ENCODE assay signal across 29 mouse cellular contexts in genomic region chr6:121058039-121058438, GRCm38 (mm10).
A peak's percentile ranks its signal among the peaks of the same experiment; 100 is the strongest.
DNase-seq lines count a peak whose midpoint lies in the region; ATAC-seq and TF ChIP-seq lines count a peak whose summit lies in the region.
"Had no signal": no experiment of that assay in that cellular context is flagged by ENCODE, and none has a peak within 500 bp of the region (broad histone marks: within the 10 kb centered on the region; RNA-seq: fewer than 3 reads in every experiment).

No protein-coding gene starts in this region.

- no peak overlapping the region for H3K9ac ChIP-seq in lung, embryonic 16.5 days (ENCODE audit: low read length)
- no peak overlapping the region for H3K9ac ChIP-seq in midbrain, postnatal 0 days (replicated peaks; ENCODE audit: low read length, poor library complexity, severe bottlenecking)
- H3K9ac ChIP-seq: heart, embryonic 13.5 days; hindbrain, embryonic 14.5 days; limb, embryonic 15.5 days; liver, embryonic 15.5 days; neural tube, embryonic 12.5 days had no signal

- ATAC-seq in lung, embryonic 16.5 days (ENCODE audit: low read depth): no peak
- no peak for ATAC-seq in midbrain, postnatal 0 days (ENCODE audit: low FRiP score)
- ATAC-seq: forebrain, embryonic 16.5 days; inflammation-experienced regulatory T-cells, adult 6 months had no signal

- no peak for TF ChIP-seq CTCF in gastrocnemius, adult 2 months (IDR thresholded peaks at IDR 0.05)
- TF ChIP-seq CTCF in midbrain, postnatal 0 days (IDR thresholded peaks at IDR 0.05): no peak

- peak overlapping the region; percentile 77 for H3K27ac ChIP-seq in gastrocnemius, adult 2 months
- peak overlapping the region; percentile 69 for H3K27ac ChIP-seq in lung, embryonic 16.5 days (ENCODE audit: low read length)
- H3K27ac ChIP-seq in midbrain, postnatal 0 days (ENCODE audit: low read depth, low read length): no peak overlapping the region
- H3K27ac ChIP-seq: hindbrain, embryonic 14.5 days; limb, embryonic 10.5 days; limb, embryonic 15.5 days; liver, embryonic 15.5 days; neural tube, embryonic 12.5 days; stomach, postnatal 0 days had no signal

- H3K27me3 ChIP-seq in lung, embryonic 16.5 days (ENCODE audit: control insufficient read depth, insufficient read depth, low read depth, low read length): no peaks in the 10 kb centered on the region
- H3K27me3 ChIP-seq in midbrain, postnatal 0 days (ENCODE audit: insufficient read depth, low read length): no peaks in the 10 kb centered on the region
- H3K27me3 ChIP-seq: CH12.LX; heart, embryonic 13.5 days; limb, embryonic 15.5 days; liver, embryonic 15.5 days; neural tube, embryonic 12.5 days had no signal

- no peaks in the 10 kb centered on the region for H3K9me3 ChIP-seq in lung, embryonic 16.5 days (ENCODE audit: control insufficient read depth, low read length)
- no peaks in the 10 kb centered on the region for H3K9me3 ChIP-seq in midbrain, postnatal 0 days (ENCODE audit: low read length)
- H3K9me3 ChIP-seq: heart, embryonic 13.5 days; limb, embryonic 10.5 days; limb, embryonic 15.5 days; liver, embryonic 15.5 days; neural tube, embryonic 12.5 days had no signal

- WGBS in lung, embryonic 16.5 days: 51% methylated on average over 2 of the region's 2 CpGs
- WGBS in midbrain, postnatal 0 days: 92% methylated on average over 2 of the region's 2 CpGs

- H3K36me3 ChIP-seq in lung, embryonic 16.5 days (ENCODE audit: control insufficient read depth, insufficient read depth, low read length): no peaks in the 10 kb centered on the region
- H3K36me3 ChIP-seq in midbrain, postnatal 0 days (ENCODE audit: insufficient read depth, low read length): no peaks in the 10 kb centered on the region
- H3K36me3 ChIP-seq: heart, embryonic 13.5 days; limb, embryonic 10.5 days; limb, embryonic 15.5 days; neural tube, embryonic 12.5 days had no signal

- peaks cover 23% of the 10 kb centered on the region for H3K4me1 ChIP-seq in lung, embryonic 16.5 days (replicated peaks; ENCODE audit: control insufficient read depth, insufficient read depth, low read length)
- H3K4me1 ChIP-seq in midbrain, postnatal 0 days (ENCODE audit: insufficient read depth, low read length): no peaks in the 10 kb centered on the region

- no peak for DNase-seq in gastrocnemius, adult 2 months
- DNase-seq in gastrocnemius, postnatal 25 days: no peak
- DNase-seq in lung, postnatal 4 days: no peak
- peak; percentile 48 for DNase-seq in 416B (ENCODE audit: low read depth)
- peak; percentile 19 for DNase-seq in T-cell, adult 2 months (ENCODE audit: low spot score)
- no peak for DNase-seq in cerebellum, postnatal 14 days
- no peak for DNase-seq in midbrain, postnatal 0 days (ENCODE audit: low spot score)
- DNase-seq: adrenal gland, postnatal 25 days; cerebellum, adult 11-12 months; cerebellum, postnatal 10 days; heart, postnatal 10 days; kidney, adult 11 months; kidney, postnatal 14 days; layer of hippocampus, adult 9-11 months; midbrain, embryonic 14.5 days; right cerebral cortex, postnatal 4 days; thymus, adult 18-20 months had no signal

- H3K4me2 ChIP-seq in lung, embryonic 16.5 days (ENCODE audit: low read depth, low read length): no peak overlapping the region
- H3K4me2 ChIP-seq in midbrain, postnatal 0 days (ENCODE audit: low read depth, low read length, poor library complexity, severe bottlenecking): no peak overlapping the region
- H3K4me2 ChIP-seq: heart, embryonic 13.5 days; hindbrain, embryonic 14.5 days; limb, embryonic 15.5 days; liver, embryonic 15.5 days; neural tube, embryonic 12.5 days had no signal

- H3K4me3 ChIP-seq in gastrocnemius, adult 2 months: no peak overlapping the region
- no peak overlapping the region for H3K4me3 ChIP-seq in lung, embryonic 16.5 days (ENCODE audit: low read length)
- no peak overlapping the region for H3K4me3 ChIP-seq in midbrain, postnatal 0 days (ENCODE audit: low read depth, low read length)
- H3K4me3 ChIP-seq: erythroblast, embryonic 14.5 days; heart, embryonic 13.5 days; limb, embryonic 10.5 days; limb, embryonic 15.5 days; liver, embryonic 15.5 days; neural tube, embryonic 12.5 days had no signal

- intact Hi-C loops in gastrocnemius, adult 2 months (cut with DNase I): loop anchor here (5.0 kb wide), 1 partner anchor 49 kb away; no protein-coding TSS in a partner anchor

Comparison
In these comparisons a context has a peak if more than half of its experiments do, and no peak if none do; other contexts are left out.
1. DNase-seq: peak in 416B (single experiment) and T-cell, adult 2 months (single experiment); none in gastrocnemius, adult 2 months (single experiment), gastrocnemius, postnatal 25 days (single experiment), lung, postnatal 4 days (0 of 2), cerebellum, postnatal 14 days (0 of 2) and midbrain, postnatal 0 days (single experiment).